Mouse (Mus musculus): Measurements from ENCODE around the gene Lyzl6.

- TF ChIP-seq TCF12 (IDR thresholded peaks at IDR 0.05; ENCODE audit: insufficient read depth, poor library complexity, severe bottlenecking) (no peak), POLR2A (IDR thresholded peaks at IDR 0.05; ENCODE audit: insufficient read length, low read depth) (no peak)
Measured at GRCm38 (mm10) chr11:103663119-103663518, 24.4 kb upstream of the Lyzl6 start.

Data from myocyte (in vitro differentiated cells).